Mouse (Mus musculus): ENCODE results near the gene Gm17482.

Gm17482 gene

GRCm38 (mm10) chr6:115245500-115246058, 18.4 kb downstream of the Gm17482 start:
- DNase-seq (ENCODE audit: extremely low spot score), result no peak

- no peak for DNase-seq (ENCODE audit: extremely low spot score)
Measured at GRCm38 (mm10) chr6:115251531-115251985, 24.4 kb downstream of the Gm17482 start.

- DNase-seq (ENCODE audit: extremely low spot score), result no peak
Measured at GRCm38 (mm10) chr6:115252099-115252873, 25.1 kb downstream of the Gm17482 start, which contains the start of gene Timp4. Gene Timp4, minus strand, starts transcription at chr6:115252205.

DNA sequence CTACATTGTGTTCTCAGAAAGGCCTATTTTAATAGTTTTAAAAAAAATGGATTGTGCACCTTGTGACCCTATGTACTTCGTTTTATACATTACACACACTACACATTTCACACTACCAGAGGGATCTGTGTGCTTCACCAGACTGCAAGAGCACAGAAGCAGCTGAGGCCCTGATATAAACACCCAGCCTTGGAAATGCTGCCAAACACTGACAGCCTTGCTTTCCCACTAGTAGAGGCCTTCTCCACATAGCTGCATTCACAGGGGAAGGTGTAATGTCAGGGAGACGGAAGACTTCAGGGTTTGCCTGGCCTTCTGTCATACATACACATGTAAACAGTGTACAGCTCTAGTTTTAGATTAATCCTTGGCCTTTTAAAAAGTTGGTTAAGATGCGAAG, 28.0 kb downstream of the Gm17482 start:
- no peak for DNase-seq (ENCODE audit: extremely low spot score)

DNA sequence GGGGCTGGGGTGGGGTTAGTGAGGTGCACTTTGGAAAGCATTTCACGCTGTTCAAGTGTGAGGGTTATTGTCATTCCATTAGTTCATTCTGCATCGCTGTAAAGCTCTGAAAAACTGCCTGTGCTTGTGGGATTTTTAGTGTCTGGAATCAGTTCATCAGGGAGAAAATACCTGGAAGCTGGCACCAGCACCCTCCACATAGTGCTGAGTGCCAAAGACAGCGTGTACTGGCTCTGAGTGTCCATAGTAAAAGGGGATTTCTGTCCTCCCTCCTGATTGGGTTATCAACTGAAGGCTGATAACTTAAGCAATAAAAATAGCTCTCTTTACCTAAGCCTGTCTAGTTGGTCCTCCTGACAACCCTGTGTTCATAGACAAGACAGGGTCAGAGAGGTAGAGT, 33.4 kb downstream of the Gm17482 start:
- no peak for DNase-seq (ENCODE audit: extremely low spot score)

DNA sequence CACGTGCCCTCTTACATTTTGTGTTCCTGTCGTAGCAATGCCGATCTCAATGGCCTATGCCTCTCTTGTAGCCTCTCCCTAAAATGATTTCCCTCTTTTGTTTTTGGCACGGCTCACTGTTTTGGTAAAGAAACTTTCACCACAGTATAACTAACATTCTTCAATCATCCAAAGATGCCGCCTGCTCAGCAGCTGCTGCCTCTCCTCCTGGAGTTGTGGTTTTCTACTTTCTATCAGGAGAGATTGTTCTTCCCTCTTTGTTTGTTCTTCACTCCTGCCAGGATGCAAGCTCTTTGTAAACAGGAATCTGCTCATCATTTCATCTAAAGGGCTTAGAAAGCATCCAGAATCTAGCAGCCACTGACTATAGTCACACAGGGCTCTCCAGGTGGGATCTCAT, 39.6 kb downstream of the Gm17482 start:
- DNase-seq (ENCODE audit: extremely low spot score), result no peak

GRCm38 (mm10) chr6:115267916-115268315, 40.8 kb downstream of the Gm17482 start:
- DNase-seq (ENCODE audit: extremely low spot score), result peak; percentile 64

GRCm38 (mm10) chr6:115268551-115269385, 41.6 kb downstream of the Gm17482 start:
- DNase-seq (ENCODE audit: extremely low spot score), result no peak

DNA sequence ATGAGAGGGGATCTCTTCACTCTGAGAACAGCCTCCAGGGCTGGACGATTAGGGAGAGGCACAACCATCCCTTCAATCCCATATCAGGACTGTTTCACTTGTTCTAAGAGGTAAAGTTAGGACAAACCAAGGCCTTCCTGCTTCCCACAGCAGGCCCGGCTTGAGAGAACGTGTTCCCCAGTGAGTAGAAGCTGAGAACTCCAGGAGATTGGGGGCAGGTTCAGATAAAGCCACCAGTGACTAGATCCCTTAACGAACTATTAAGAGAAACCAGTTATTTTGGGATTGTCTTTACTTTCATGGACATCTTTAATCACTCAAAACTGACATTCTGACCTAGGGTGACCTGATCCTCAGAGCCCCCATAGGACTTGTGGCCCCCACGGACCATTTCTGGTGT, 42.4 kb downstream of the Gm17482 start:
- no peak for DNase-seq (ENCODE audit: extremely low spot score)

DNA sequence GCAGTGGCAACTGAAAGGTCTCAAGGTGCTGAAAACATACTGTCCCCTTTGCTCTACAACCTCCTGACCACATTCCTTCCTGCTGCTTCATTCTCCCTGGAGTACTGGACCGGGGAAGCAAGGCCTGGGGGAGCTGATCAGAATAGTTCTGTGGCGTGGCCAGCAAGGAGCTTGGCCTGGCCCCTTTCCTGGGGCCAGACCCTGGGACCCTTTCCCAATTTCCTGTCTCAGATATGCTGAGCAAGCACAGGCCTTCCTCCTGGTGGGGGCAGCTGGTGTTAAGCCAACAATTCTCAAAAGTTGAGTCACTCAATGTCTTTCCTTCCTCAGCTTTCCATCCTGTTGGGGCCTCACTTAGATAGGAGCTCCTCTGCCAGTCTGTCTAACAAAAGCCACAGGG, 42.9 kb downstream of the Gm17482 start:
- DNase-seq (ENCODE audit: extremely low spot score), result no peak

DNA sequence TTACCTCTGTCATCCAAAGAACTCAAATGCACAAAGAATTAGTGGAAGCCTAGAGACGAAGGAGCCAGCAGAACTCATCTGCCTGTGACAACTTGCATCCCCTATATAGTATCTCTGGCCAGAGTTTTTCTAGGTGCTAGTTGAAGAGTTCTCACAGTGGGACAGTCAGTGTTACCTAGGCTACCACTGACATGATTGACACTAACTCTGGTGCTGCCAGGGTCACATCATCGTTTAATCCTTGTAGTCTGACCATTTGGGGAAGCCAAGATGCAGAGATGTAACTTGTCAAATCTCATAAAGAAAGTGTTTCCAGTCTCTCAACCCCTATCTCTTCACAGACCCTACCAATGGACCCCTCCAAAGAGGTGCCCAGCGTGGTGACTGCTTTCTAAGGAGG, 44.2 kb downstream of the Gm17482 start:
- no peak for DNase-seq (ENCODE audit: extremely low spot score)

GRCm38 (mm10) chr6:115271866-115272271, 44.7 kb downstream of the Gm17482 start:
- no peak for DNase-seq (ENCODE audit: extremely low spot score)

GRCm38 (mm10) chr6:115273346-115273745, 46.2 kb downstream of the Gm17482 start:
- no peak for DNase-seq (ENCODE audit: extremely low spot score)

- DNase-seq (ENCODE audit: extremely low spot score), result no peak
Measured at GRCm38 (mm10) chr6:115274705-115275104, 47.6 kb downstream of the Gm17482 start.

- DNase-seq (ENCODE audit: extremely low spot score), result no peak
Measured at GRCm38 (mm10) chr6:115275116-115275815, 48.1 kb downstream of the Gm17482 start.

DNA sequence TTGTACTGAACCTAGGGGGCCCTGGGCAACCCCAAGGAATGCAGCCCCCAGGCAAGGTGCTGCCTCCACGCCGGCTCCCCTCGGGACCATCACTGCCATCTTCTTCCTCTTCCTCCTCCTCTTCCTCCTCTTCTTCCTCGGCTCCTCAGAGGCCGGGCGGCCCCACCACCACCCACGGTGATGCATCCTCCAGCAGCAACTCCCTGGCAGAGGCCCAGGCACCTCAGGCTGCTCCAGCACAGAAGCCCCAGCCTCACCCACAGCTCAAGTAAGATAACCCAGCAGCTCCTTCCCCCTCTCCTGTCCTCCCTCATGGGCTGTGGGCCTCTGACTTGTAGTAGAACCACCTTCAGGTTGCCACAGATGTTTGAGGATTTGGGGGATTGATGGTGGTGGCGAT, 50.9 kb downstream of the Gm17482 start:
- no peak for DNase-seq (ENCODE audit: extremely low spot score)

DNA sequence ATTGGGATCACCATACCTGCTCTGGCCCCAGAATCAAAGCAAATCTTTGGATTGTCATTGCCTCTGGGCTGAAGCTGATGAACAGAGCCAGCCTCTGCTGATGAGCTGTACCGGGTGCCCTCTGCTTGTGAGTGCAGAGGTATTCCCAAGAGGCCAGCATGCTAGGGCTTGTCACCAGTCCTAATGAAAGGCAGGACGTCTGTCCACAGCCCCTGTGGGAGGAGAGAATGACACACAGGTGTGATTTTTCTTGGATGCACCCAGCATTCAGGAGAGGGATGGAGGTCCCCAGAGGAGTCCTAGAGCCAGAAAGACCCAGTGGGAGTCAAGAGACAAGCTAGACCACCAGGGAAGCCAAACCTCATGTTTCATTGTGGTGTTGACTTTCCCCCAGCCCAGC, 52.5 kb downstream of the Gm17482 start:
- DNase-seq (ENCODE audit: extremely low spot score), result no peak

GRCm38 (mm10) chr6:115284153-115284552, 57.0 kb downstream of the Gm17482 start:
- no peak for DNase-seq (ENCODE audit: extremely low spot score)

DNA sequence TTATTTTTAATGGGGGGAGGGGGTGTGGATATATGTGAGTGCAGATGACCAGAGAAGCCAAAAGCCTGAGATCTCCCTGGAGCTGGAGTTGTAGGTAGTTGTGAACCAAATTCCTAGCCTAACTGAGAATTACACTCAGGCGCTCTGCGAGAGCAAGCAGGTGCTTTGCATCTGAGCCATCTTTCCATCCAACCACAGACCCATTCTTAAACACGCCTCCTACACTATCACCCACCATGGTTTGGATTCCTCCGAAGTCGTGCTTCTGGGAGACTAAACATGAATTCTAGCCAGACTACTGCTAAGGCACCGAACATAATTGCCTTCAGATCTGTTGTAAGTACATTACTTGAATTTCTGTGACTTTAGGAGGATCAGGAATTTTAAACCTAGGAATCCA, 59.3 kb downstream of the Gm17482 start:
- DNase-seq (ENCODE audit: extremely low spot score), result no peak

- DNase-seq (ENCODE audit: extremely low spot score), result no peak
Measured at GRCm38 (mm10) chr6:115288223-115288622, 61.1 kb downstream of the Gm17482 start.

DNA sequence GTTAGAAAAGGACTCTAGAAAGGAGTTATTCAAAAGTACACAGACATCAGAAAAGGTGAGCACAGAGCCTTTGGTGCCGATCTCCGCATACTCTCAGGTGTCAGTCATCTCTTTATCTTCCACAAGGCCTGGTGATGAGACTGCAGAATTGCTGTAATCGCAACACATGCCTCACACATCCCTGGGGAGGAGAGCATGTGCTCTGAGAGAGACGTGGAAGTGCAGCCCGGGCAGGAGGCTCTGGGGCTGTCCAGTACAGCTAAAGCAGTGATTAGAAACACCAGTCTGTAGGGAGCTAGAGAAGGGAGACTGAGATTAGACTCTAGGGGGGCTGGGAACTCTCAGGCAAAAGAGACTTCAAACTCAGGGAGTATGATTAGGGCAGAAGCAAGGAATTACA, 63.4 kb downstream of the Gm17482 start:
- no peak for DNase-seq (ENCODE audit: extremely low spot score)

DNA sequence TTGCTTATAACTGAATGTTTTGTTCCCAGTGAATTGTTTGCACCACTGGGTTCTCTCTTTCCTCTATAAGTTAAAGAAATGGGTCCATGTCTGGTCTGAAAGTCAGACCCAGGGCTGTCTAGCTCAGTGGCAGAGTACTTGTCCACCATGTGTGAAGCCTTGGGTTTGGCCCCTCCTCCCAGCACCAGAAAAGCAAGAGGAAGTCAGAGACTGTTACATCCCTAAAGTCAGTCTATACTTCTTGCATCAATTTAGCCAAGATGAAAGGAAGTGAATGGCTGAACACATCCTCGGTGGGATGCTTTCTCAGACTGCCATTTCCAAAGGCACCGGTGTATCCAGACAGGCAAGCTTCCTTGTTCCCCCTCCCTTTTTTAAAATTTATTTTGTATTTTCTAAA, 63.9 kb downstream of the Gm17482 start:
- no peak for DNase-seq (ENCODE audit: extremely low spot score)

All from embryo, embryonic 9.5 days (tissue).